Mouse (Mus musculus): ENCODE measurements around the gene Pigf.

Pigf gene

GRCm38 (mm10) chr17:86968581-86968980, 56.6 kb downstream of the Pigf start:
- DNase-seq (ENCODE audit: low read depth, low spot score) = peak; percentile 67

GRCm38 (mm10) chr17:86967536-86968525, 57.4 kb downstream of the Pigf start:
- DNase-seq (ENCODE audit: low read depth, low spot score) = peak; percentile 79

GRCm38 (mm10) chr17:86967048-86967447, 58.2 kb downstream of the Pigf start:
- DNase-seq (ENCODE audit: low read depth, low spot score) = no peak

GRCm38 (mm10) chr17:86966040-86966439, 59.2 kb downstream of the Pigf start:
- DNase-seq (ENCODE audit: low read depth, low spot score) = no peak

- no peak for DNase-seq (ENCODE audit: low read depth, low spot score)
Measured at GRCm38 (mm10) chr17:86965121-86965520, 60.1 kb downstream of the Pigf start.

- peak; percentile 97 for DNase-seq (ENCODE audit: low read depth, low spot score)
Measured at GRCm38 (mm10) chr17:86964502-86964901, 60.7 kb downstream of the Pigf start.

GRCm38 (mm10) chr17:86964041-86964440, 61.2 kb downstream of the Pigf start:
- no peak for DNase-seq (ENCODE audit: low read depth, low spot score)

GRCm38 (mm10) chr17:86963586-86963902, 61.7 kb downstream of the Pigf start:
- DNase-seq (ENCODE audit: low read depth, low spot score) = peak; percentile 49

GRCm38 (mm10) chr17:86962894-86963585, 62.2 kb downstream of the Pigf start, which contains the start of gene Rhoq:
TSS of gene Rhoq (plus strand) at chr17:86963082.
- peak; percentile 92 for DNase-seq (ENCODE audit: low read depth, low spot score)

GRCm38 (mm10) chr17:86962297-86962893, 62.8 kb downstream of the Pigf start:
- peak; percentile 90 for DNase-seq (ENCODE audit: low read depth, low spot score)

GRCm38 (mm10) chr17:86961301-86961841, 63.8 kb downstream of the Pigf start:
- DNase-seq (ENCODE audit: low read depth, low spot score) = peak; percentile 75

- no peak for DNase-seq (ENCODE audit: low read depth, low spot score)
Measured at GRCm38 (mm10) chr17:86957968-86958367, 67.2 kb downstream of the Pigf start.

- DNase-seq (ENCODE audit: low read depth, low spot score) = no peak
Measured at GRCm38 (mm10) chr17:86957239-86957638, 68.0 kb downstream of the Pigf start.

GRCm38 (mm10) chr17:86948801-86949200, 76.4 kb downstream of the Pigf start:
- peak; percentile 69 for DNase-seq (ENCODE audit: low read depth, low spot score)

GRCm38 (mm10) chr17:86947840-86948796, 77.1 kb downstream of the Pigf start, which contains the start of gene Atp6v1e2:
TSS of gene Atp6v1e2 (minus strand) at chr17:86947897.
- no peak for DNase-seq (ENCODE audit: low read depth, low spot score)
